Mouse (Mus musculus) neural tube, embryonic 11.5 days (tissue): ENCODE data around the gene Pax5. TPM values are rescaled to one million over a fixed set of nuclear protein-coding genes. Genes with fewer than 3 reads are reported as not detected.

Source experiments
- ATAC-seq: fragments of 200-750 bp; cut with Nextera tagmentation; 2 replicates; pipeline ENCODE4 v1.8.0; 2017; ENCODE audit warnings: moderate number of reproducible peaks, mild to moderate bottlenecking, moderate TSS enrichment, moderate library complexity; ENCODE audit not compliant: insufficient read depth, low FRiP score, low TSS enrichment
- DNase-seq: peaks from one replicate; pipeline ENCODE4 v3.0.0-alpha.2; 2015; ENCODE audit warnings: low spot score
- H3K27ac ChIP-seq: fragments of 300-500 bp; sonication (generic); 2 replicates; pipeline ENCODE4 v1.5.1; 2014; ENCODE audit warnings: low read depth, mild to moderate bottlenecking, low read length
- H3K27me3 ChIP-seq: fragments of 300-500 bp; sonication (generic); 2 replicates; pipeline ENCODE4 v1.6.1; 2014; ENCODE audit warnings: mild to moderate bottlenecking, low read length, mixed read lengths; ENCODE audit not compliant: control insufficient read depth, insufficient read depth
- H3K36me3 ChIP-seq: fragments of 300-500 bp; sonication (generic); 2 replicates; pipeline ENCODE4 v1.6.1; 2014; ENCODE audit warnings: mild to moderate bottlenecking, low read length, moderate library complexity, mixed read lengths; ENCODE audit not compliant: control insufficient read depth, insufficient read depth
- H3K4me1 ChIP-seq: fragments of 300-500 bp; sonication (generic); 2 replicates; pipeline ENCODE4 v1.6.1; 2014; ENCODE audit warnings: low read length, mixed read lengths; ENCODE audit not compliant: control insufficient read depth, insufficient read depth
- H3K4me2 ChIP-seq: fragments of 300-500 bp; sonication (generic); 2 replicates; pipeline ENCODE4 v1.6.1; 2014; ENCODE audit warnings: low read depth, mild to moderate bottlenecking, moderate library complexity
- H3K4me3 ChIP-seq: fragments of 300-500 bp; sonication (generic); 2 replicates; pipeline ENCODE4 v1.5.1; 2014; ENCODE audit warnings: low read depth, low read length
- H3K9ac ChIP-seq: fragments of 300-500 bp; sonication (generic); 2 replicates; pipeline ENCODE4 v1.6.1; 2014; ENCODE audit warnings: mild to moderate bottlenecking, low read length
- H3K9me3 ChIP-seq: fragments of 300-500 bp; sonication (generic); 2 replicates; pipeline ENCODE4 v1.6.1; 2016; ENCODE audit warnings: low read length; ENCODE audit not compliant: control insufficient read depth
- WGBS: fragments of 180-500 bp; shearing (Covaris S2); extraction: QIAGEN DNeasy Blood & Tissue Kit; methylation state at CpG from one replicate; pipeline ENCODE4 v1.1.7; 2014; 5-methylcytosine and 5-hydroxymethylcytosine counted together
- polyA plus RNA-seq: library from polyadenylated mRNA; unstranded; fragments of >200 nt; fragmentation: Nextera tagmentation; extraction: Ambion mirVana; gene quantifications from 2 replicates; pipeline ENCODE4 v1.2.1, GENCODE M21; 2014

Pax5 gene
- polyA plus RNA-seq, 1 experiment from 2014 or later = 2.4 TPM

DNA sequence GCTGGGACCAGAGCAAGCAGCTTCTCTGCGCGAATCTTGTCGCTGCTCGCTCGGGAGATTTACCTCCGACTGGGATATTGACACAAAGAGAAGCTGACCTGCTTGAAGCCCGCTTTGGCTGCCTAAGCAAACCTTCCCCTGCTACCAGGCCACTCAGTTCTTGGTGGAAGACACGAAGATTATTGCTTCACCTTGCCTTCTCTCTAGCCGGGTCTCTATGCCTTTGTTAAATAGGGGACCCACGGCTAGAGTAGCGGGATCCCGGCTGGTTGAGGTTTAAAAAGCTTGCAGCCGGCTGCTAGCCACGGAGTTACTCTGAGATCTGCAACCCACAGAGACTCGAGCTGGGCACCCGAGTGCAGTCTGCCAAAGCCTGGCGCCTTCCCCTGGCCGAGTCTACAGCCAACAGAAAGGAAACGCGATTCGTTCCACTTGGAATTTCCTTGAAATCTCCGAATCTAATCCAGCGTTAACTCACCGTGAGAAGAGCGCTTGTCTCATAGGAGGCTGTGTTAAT lies 8.2 kb downstream of the Pax5 start:
- ATAC-seq (no peak), DNase-seq (peak; percentile 54)
- Histone ChIP-seq H3K27me3 (peaks cover 76% of the 10 kb centered on the region), H3K9me3 (no peaks in the 10 kb centered on the region), H3K4me3 (peak overlapping the region; percentile 34), H3K4me1 (peaks cover 14% of the 10 kb centered on the region), H3K4me2 (peak overlapping the region; percentile 34), H3K27ac (no peak overlapping the region), H3K9ac (0 out of 2 replicates have a peak overlapping the region, but pooled peaks have one; percentile 4), H3K36me3 (no peaks in the 10 kb centered on the region)
- 2% methylated on average over 25 of the region's 25 CpGs for WGBS

DNA sequence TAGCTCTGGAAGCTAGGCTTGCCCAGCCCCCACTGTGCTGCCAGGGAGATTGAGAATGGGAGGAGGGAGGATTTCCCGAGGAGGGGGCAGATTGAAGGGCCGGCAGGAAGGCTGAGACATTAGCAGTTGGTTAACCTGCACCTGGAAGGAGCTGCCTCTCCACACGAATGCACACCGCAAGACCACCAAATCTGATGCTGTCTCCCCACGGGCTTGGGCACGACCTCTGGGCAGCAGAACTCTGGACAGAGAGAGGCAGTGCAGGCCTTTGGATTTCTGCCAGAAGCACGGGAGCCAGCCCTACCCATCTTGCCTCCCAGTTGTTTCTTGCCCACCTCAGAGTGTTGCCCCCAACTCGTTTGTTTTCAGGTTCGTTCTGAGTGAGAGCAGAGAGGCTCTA lies 8.8 kb downstream of the Pax5 start:
- no peak overlapping the region for H3K27ac ChIP-seq
- 2% methylated on average over 9 of the region's 9 CpGs for WGBS
- peak overlapping the region; percentile 34 for H3K4me3 ChIP-seq
- H3K9ac ChIP-seq = 0 out of 2 replicates have a peak overlapping the region, but pooled peaks have one; percentile 4
- H3K4me1 ChIP-seq = peaks cover 14% of the 10 kb centered on the region
- H3K9me3 ChIP-seq = no peaks in the 10 kb centered on the region
- peaks cover 71% of the 10 kb centered on the region for H3K27me3 ChIP-seq
- H3K36me3 ChIP-seq = no peaks in the 10 kb centered on the region
- H3K4me2 ChIP-seq = peak overlapping the region; percentile 34
- ATAC-seq (no peak), DNase-seq (peak; percentile 47)

DNA sequence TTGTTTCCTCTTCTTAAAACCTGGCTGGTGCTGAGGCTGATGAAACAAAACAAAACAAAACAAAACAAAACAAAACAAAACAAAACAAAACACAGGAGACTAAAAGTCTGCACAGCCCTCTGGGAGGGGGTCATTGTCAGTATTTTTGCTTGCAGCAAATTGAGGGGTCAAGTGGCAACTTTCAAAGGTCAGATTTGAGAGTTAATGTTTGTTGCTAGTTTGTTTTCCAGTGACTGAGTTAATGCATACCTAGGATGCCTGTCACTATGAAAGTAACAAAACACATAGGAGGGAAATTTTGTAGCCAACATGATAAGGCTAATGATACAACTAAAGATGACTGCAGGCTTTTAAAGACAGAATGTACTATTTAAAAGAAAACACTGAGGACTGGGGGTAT lies 13.6 kb downstream of the Pax5 start:
- ATAC-seq (no peak), DNase-seq (no peak)
- Histone ChIP-seq H3K27me3 (peaks cover 28% of the 10 kb centered on the region), H3K9me3 (no peaks in the 10 kb centered on the region), H3K36me3 (no peaks in the 10 kb centered on the region), H3K4me3 (no peak overlapping the region), H3K4me2 (no peak overlapping the region), H3K9ac (no peak overlapping the region), H3K4me1 (no peaks in the 10 kb centered on the region), H3K27ac (no peak overlapping the region)

DNA sequence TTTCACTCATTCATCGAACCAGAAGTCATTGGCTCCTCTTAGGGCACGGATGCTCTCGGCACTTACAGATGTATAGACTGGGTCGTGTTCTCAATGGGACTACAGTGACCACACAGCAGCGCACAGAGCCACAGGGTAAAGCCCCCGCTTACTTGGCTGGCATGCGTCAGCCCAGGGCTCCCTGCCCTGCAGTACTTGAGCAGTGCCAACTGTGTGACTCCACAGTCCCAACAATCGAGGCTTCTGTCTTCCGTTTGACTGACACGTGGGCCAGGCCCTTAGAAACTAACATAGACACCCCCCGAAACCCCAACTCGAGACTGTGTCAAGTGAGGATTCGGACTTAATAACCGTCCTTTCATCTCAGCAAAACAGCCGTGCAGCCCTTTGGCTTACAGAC lies 15.9 kb downstream of the Pax5 start:
- H3K36me3 ChIP-seq = no peaks in the 10 kb centered on the region
- peaks cover 6% of the 10 kb centered on the region for H3K27me3 ChIP-seq
- 39% methylated on average over 15 of the region's 15 CpGs for WGBS
- no peak overlapping the region for H3K27ac ChIP-seq
- no peak for ATAC-seq
- no peaks in the 10 kb centered on the region for H3K4me1 ChIP-seq
- no peak overlapping the region for H3K4me2 ChIP-seq
- no peaks in the 10 kb centered on the region for H3K9me3 ChIP-seq
- no peak overlapping the region for H3K4me3 ChIP-seq
- DNase-seq = no peak
- no peak overlapping the region for H3K9ac ChIP-seq

DNA sequence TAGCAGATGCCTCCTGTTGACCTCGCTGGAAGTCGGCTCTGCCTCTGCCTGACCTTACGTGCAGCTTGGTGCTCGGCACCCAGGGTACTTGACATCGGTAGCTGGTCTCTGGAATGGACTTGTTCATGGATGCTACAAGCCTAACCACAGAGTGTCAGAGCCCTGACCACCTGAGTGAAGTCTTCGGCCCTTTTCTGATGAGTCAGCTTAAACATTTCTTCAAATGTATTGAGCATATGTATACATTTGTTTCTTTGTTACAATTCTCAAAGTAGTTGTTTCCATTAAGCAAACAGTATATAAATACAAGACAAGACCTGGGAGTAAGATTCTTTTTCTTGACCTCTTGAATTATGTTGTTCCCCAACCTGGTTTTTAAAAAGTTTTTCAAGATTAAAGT lies 24.7 kb downstream of the Pax5 start:
- H3K27me3 ChIP-seq = no peaks in the 10 kb centered on the region
- no peaks in the 10 kb centered on the region for H3K4me1 ChIP-seq
- H3K9ac ChIP-seq = no peak overlapping the region
- no peak for DNase-seq
- WGBS = 68% methylated on average over 6 of the region's 6 CpGs
- H3K4me2 ChIP-seq = no peak overlapping the region
- no peaks in the 10 kb centered on the region for H3K36me3 ChIP-seq
- ATAC-seq = no peak
- H3K9me3 ChIP-seq = no peaks in the 10 kb centered on the region
- no peak overlapping the region for H3K27ac ChIP-seq
- no peak overlapping the region for H3K4me3 ChIP-seq

DNA sequence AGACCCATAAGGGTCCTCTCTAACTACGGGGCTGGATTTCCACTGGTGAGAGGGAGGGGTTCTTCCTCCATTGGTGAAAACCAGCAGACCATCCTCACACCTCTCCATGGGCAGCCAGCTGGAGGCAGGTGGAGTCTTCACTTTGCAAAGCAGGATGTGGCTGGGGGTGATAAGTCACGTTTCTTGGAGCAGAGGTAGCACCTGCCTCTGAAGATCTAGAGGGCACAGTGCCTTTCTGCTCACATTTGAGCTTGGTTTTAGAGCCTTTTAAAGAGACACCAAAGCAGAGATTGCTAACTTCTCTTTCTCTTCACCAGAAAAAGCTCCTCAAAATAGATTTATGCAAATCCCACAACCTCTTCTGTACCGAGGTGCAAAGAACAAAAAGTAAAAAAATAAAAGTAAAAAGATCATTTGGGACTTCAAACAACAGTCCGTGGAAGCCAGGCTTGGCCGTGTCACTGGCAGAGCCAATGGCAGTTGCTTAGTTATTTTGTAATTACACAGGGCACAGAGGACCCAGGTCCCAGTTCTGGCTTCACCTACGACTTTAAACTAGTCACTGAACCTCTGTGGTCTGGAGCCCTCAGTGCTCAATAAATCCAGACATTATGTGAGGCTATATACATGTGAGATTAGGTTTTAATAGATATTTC lies 29.9 kb downstream of the Pax5 start:
- DNase-seq (no peak), ATAC-seq (no peak)
- no peaks in the 10 kb centered on the region for H3K36me3 ChIP-seq
- no peaks in the 10 kb centered on the region for H3K27me3 ChIP-seq
- 76% methylated on average over 6 of the region's 6 CpGs for WGBS
- no peak overlapping the region for H3K4me2 ChIP-seq
- H3K4me1 ChIP-seq = no peaks in the 10 kb centered on the region
- no peaks in the 10 kb centered on the region for H3K9me3 ChIP-seq
- H3K9ac ChIP-seq = no peak overlapping the region
- no peak overlapping the region for H3K4me3 ChIP-seq
- no peak overlapping the region for H3K27ac ChIP-seq

DNA sequence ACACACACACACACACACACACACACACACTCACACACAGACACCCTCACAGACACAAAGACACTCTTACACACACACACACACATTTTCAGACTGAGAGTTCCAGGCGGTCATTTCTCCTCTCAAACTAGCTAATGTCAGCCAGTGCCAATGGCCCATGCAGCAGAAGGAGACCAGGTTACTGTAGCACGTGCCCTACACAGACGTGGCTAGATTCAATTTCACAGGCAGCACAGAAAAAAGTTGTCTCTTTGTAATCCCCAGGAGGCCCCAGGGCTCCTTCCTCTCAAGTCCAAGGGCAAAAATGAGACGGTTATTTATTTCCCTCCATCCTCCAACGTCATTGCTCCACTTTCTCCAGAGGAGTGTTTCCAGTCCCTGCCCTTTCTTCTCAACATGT lies 31.6 kb downstream of the Pax5 start:
- Histone ChIP-seq H3K4me2 (no peak overlapping the region), H3K27ac (no peak overlapping the region), H3K4me1 (no peaks in the 10 kb centered on the region), H3K27me3 (no peaks in the 10 kb centered on the region), H3K9ac (no peak overlapping the region), H3K36me3 (no peaks in the 10 kb centered on the region), H3K9me3 (no peaks in the 10 kb centered on the region), H3K4me3 (no peak overlapping the region)
- WGBS = 46% methylated on average over 5 of the region's 5 CpGs
- no peak for ATAC-seq
- no peak for DNase-seq

DNA sequence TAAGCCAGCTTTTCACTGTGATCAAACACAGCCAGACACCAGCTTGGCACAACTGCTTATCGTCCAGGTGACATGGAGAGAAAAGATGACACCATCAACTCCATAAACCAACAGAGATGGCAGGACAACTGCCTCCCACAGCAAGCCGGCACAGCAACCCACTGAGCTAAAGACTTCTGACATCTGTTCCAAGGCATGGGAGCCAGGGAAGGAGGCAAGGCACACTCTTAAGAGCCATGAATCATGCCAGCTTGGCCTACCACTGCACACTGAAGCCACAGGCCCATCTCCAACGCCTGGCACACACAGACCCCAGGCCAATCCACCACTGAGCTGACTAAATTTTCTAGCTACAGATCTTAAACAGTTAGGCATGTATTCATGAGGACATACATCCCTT lies 32.3 kb downstream of the Pax5 start:
- Histone ChIP-seq H3K36me3 (no peaks in the 10 kb centered on the region), H3K9ac (no peak overlapping the region), H3K4me2 (no peak overlapping the region), H3K4me1 (no peaks in the 10 kb centered on the region), H3K27me3 (no peaks in the 10 kb centered on the region), H3K27ac (no peak overlapping the region), H3K9me3 (no peaks in the 10 kb centered on the region), H3K4me3 (no peak overlapping the region)
- DNase-seq (no peak), ATAC-seq (no peak)
- 78% methylated on average over 3 of the region's 3 CpGs for WGBS

DNA sequence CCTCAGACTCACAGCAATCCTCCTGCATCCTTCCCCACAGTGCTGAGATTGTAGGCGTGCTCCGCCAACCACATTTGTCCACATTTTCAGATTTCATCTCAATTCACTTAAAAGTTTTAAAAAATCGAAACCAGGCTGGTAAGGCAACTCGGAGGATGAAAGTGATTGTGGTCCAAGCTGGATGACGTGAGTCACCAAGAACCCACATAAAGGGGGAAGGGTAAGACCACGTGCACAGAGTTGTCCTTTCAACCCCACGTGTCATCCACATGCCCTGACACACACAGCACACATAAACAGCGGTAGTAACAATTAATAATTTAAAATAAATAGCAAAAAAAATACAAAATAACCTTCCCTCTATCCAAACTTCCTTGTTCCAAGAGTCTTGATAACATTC lies 35.3 kb downstream of the Pax5 start:
- Histone ChIP-seq H3K36me3 (no peaks in the 10 kb centered on the region), H3K4me1 (no peaks in the 10 kb centered on the region), H3K4me2 (no peak overlapping the region), H3K9me3 (no peaks in the 10 kb centered on the region), H3K4me3 (no peak overlapping the region), H3K27me3 (no peaks in the 10 kb centered on the region), H3K9ac (no peak overlapping the region), H3K27ac (no peak overlapping the region)
- no peak for DNase-seq
- no peak for ATAC-seq
- WGBS = 88% methylated on average over 8 of the region's 8 CpGs
